ENCODE assay signal across 8 mouse cellular contexts in genomic region chr15:84680545-84681454, GRCm38 (mm10). TPM values are rescaled to one million over a fixed set of nuclear protein-coding genes. Genes with fewer than 3 reads are reported as not detected.
DNase-seq lines count a peak whose midpoint lies in the region; ATAC-seq lines count a peak whose summit lies in the region.

No protein-coding gene starts in this region.

- DNase-seq in right cerebral cortex, adult 18-20 months = peak; percentile 39
- no peak for DNase-seq in right cerebral cortex, postnatal 36 days (ENCODE audit: low spot score in 2 of 2)
- peak; percentile 84 to 91 for DNase-seq in heart, adult 9 months (ENCODE audit: low spot score in 2 of 2)
- DNase-seq in kidney, adult 8-10 months = peak; percentile 84 to 95
- DNase-seq in lung, adult 18-20 months = peak; percentile 85 to 89
- DNase-seq in thymus, postnatal 0 days (ENCODE audit: low spot score) = peak; percentile 66

- no peaks in the 10 kb centered on the region for H3K27me3 ChIP-seq in embryonic facial prominence, embryonic 12.5 days
- H3K27me3 ChIP-seq in neural tube, embryonic 15.5 days (replicated peaks) = peaks cover 18% of the 10 kb centered on the region; the same call in 1 of the 2 replicates

- no peaks in the 10 kb centered on the region for H3K36me3 ChIP-seq in embryonic facial prominence, embryonic 12.5 days
- no peaks in the 10 kb centered on the region for H3K36me3 ChIP-seq in neural tube, embryonic 15.5 days

- H3K9me3 ChIP-seq in embryonic facial prominence, embryonic 12.5 days = no peaks in the 10 kb centered on the region
- H3K9me3 ChIP-seq in neural tube, embryonic 15.5 days (replicated peaks) = no peaks in the 10 kb centered on the region

- H3K4me3 ChIP-seq in embryonic facial prominence, embryonic 12.5 days = peak overlapping the region; percentile 65
- peak overlapping the region; percentile 53 for H3K4me3 ChIP-seq in neural tube, embryonic 15.5 days (replicated peaks)

- peak overlapping the region; percentile 75 for H3K9ac ChIP-seq in embryonic facial prominence, embryonic 12.5 days
- peak overlapping the region; percentile 52 for H3K9ac ChIP-seq in neural tube, embryonic 15.5 days (replicated peaks)

- peaks cover 15% of the 10 kb centered on the region for H3K4me1 ChIP-seq in embryonic facial prominence, embryonic 12.5 days
- peaks cover 36% of the 10 kb centered on the region for H3K4me1 ChIP-seq in neural tube, embryonic 15.5 days

- H3K27ac ChIP-seq in embryonic facial prominence, embryonic 12.5 days = peak overlapping the region; percentile 65
- H3K27ac ChIP-seq in neural tube, embryonic 15.5 days (replicated peaks) = peak overlapping the region; percentile 51; the same call in 1 of the 2 replicates

- WGBS in embryonic facial prominence, embryonic 12.5 days = under 1% methylated on average over 77 of the region's 77 CpGs
- WGBS in neural tube, embryonic 15.5 days = under 1% methylated on average over 61 of the region's 77 CpGs

- peak; percentile 62; the same call in 1 of the 2 replicates for ATAC-seq in embryonic facial prominence, embryonic 12.5 days (ENCODE audit: insufficient number of reproducible peaks, insufficient read depth, low FRiP score, low TSS enrichment)
- ATAC-seq in neural tube, embryonic 15.5 days (ENCODE audit: low FRiP score) = peak; percentile 25

- H3K4me2 ChIP-seq in embryonic facial prominence, embryonic 12.5 days (replicated peaks) = peak overlapping the region; percentile 97
- peak overlapping the region; percentile 96 for H3K4me2 ChIP-seq in neural tube, embryonic 15.5 days

RNA-seq across cellular contexts. Expression of gene Prr5, which starts 11.4 kb away (rescaled TPM):
- 20.4 and 20.7 TPM in 2 replicates for polyA plus RNA-seq in embryonic facial prominence, embryonic 12.5 days (2016; fragmentation: Nextera tagmentation; extraction: Ambion mirVana)
- polyA plus RNA-seq in neural tube, embryonic 15.5 days (2015; fragmentation: Nextera tagmentation; extraction: Ambion mirVana) = 29.3 and 33.6 TPM in 2 replicates
- 13.3 and 13.7 TPM in 2 replicates for polyA plus RNA-seq in thymus, postnatal 0 days (2015; fragmentation: Nextera tagmentation; extraction: Ambion mirVana)

RNA-seq across cellular contexts. Expression of gene Arhgap8, which starts 39.1 kb away (rescaled TPM):
- polyA plus RNA-seq in embryonic facial prominence, embryonic 12.5 days (2016; fragmentation: Nextera tagmentation; extraction: Ambion mirVana) = 3.9 and 4.1 TPM in 2 replicates
- 2.0 and 10.0 TPM in 2 replicates for polyA plus RNA-seq in neural tube, embryonic 15.5 days (2015; fragmentation: Nextera tagmentation; extraction: Ambion mirVana)
- polyA plus RNA-seq in thymus, postnatal 0 days (2015; fragmentation: Nextera tagmentation; extraction: Ambion mirVana) = 28.7 and 30.5 TPM in 2 replicates

Comparison
In these comparisons a context has a peak if more than half of its experiments do, and no peak if none do; other contexts are left out.
1. DNase-seq: peak in right cerebral cortex, adult 18-20 months (single experiment), heart, adult 9 months (2 of 2), kidney, adult 8-10 months (2 of 2), lung, adult 18-20 months (2 of 2) and thymus, postnatal 0 days (single experiment); none in right cerebral cortex, postnatal 36 days (0 of 2).